In genomic region chr2:4934516-4934915, GRCm38 (mm10) we compare ENCODE assay signal across 30 mouse cellular contexts. TPM values are rescaled to one million over a fixed set of nuclear protein-coding genes. Genes with fewer than 3 reads are reported as not detected.
"Had no signal": no experiment of that assay in that cellular context is flagged by ENCODE, and none has a peak within 500 bp of the region (broad histone marks: within the 10 kb centered on the region; RNA-seq: fewer than 3 reads in every experiment).

No protein-coding gene starts in this region.

- H3K27me3 ChIP-seq: embryonic facial prominence, embryonic 12.5 days; embryonic facial prominence, embryonic 13.5 days; embryonic facial prominence, embryonic 15.5 days; forebrain, embryonic 12.5 days; forebrain, embryonic 13.5 days; forebrain, embryonic 15.5 days had no signal

- H3K4me2 ChIP-seq: embryonic facial prominence, embryonic 12.5 days; embryonic facial prominence, embryonic 13.5 days; embryonic facial prominence, embryonic 15.5 days; forebrain, embryonic 12.5 days; forebrain, embryonic 13.5 days; forebrain, embryonic 15.5 days had no signal

- H3K4me1 ChIP-seq: embryonic facial prominence, embryonic 10.5 days; embryonic facial prominence, embryonic 12.5 days; embryonic facial prominence, embryonic 13.5 days; embryonic facial prominence, embryonic 15.5 days; forebrain, embryonic 10.5 days; forebrain, embryonic 12.5 days; forebrain, embryonic 13.5 days; forebrain, embryonic 15.5 days had no signal

- H3K9ac ChIP-seq: embryonic facial prominence, embryonic 12.5 days; embryonic facial prominence, embryonic 13.5 days; embryonic facial prominence, embryonic 15.5 days; forebrain, embryonic 12.5 days; forebrain, embryonic 13.5 days; forebrain, embryonic 15.5 days; forebrain, postnatal 0 days had no signal

- DNase-seq: cerebellum, adult 2 months; cerebellum, adult 8-10 months; cerebellum, adult 9-10 months; cerebellum, adult 9-11 months; cerebellum, postnatal 10 days; cerebellum, postnatal 14 days; cerebellum, postnatal 25 days; cerebellum, postnatal 36 days; embryo, embryonic 11 days; forebrain, postnatal 0 days; gastrocnemius, adult 2 months; gastrocnemius, postnatal 10 days; gastrocnemius, postnatal 14 days; gastrocnemius, postnatal 25 days; gastrocnemius, postnatal 36 days; heart, adult 2 months had no signal

- H3K4me3 ChIP-seq: embryonic facial prominence, embryonic 10.5 days; embryonic facial prominence, embryonic 12.5 days; embryonic facial prominence, embryonic 13.5 days; embryonic facial prominence, embryonic 15.5 days; erythroblast, embryonic 14.5 days; forebrain, embryonic 10.5 days; forebrain, embryonic 12.5 days; forebrain, embryonic 13.5 days; forebrain, embryonic 15.5 days; gastrocnemius, adult 2 months; heart, adult 2 months had no signal

- H3K9me3 ChIP-seq: embryonic facial prominence, embryonic 12.5 days; embryonic facial prominence, embryonic 13.5 days; embryonic facial prominence, embryonic 15.5 days; forebrain, embryonic 12.5 days; forebrain, embryonic 13.5 days; forebrain, embryonic 15.5 days had no signal

- H3K27ac ChIP-seq: embryonic facial prominence, embryonic 10.5 days; embryonic facial prominence, embryonic 12.5 days; embryonic facial prominence, embryonic 13.5 days; embryonic facial prominence, embryonic 15.5 days; forebrain, embryonic 10.5 days; forebrain, embryonic 12.5 days; forebrain, embryonic 13.5 days; forebrain, embryonic 15.5 days; gastrocnemius, adult 2 months; heart, adult 2 months had no signal

- ATAC-seq: forebrain, embryonic 13.5 days; forebrain, embryonic 14.5 days; forebrain, embryonic 15.5 days; forebrain, embryonic 16.5 days; forebrain, postnatal 0 days had no signal

RNA-seq across cellular contexts. Expression of gene Ucma, which starts 41.4 kb away (rescaled TPM):
- total RNA-seq: common myeloid progenitor, adult 5-6 weeks; forebrain, postnatal 0 days; gastrocnemius, adult 2 months; gastrocnemius, postnatal 25 days; gastrocnemius, postnatal 36 days; granulocyte monocyte progenitor cell, adult 5-6 weeks; heart, adult 2 months; heart, adult 8-10 months had no signal
- polyA plus RNA-seq: embryonic facial prominence, embryonic 12.5 days; erythroblast, embryonic 14.5 days; forebrain, embryonic 12.5 days; forebrain, embryonic 15.5 days; forebrain, embryonic 16.5 days had no signal
